10 mouse cellular contexts compared by ENCODE assay signal in genomic region chr11:4953918-4954317, GRCm38 (mm10). TPM values are rescaled to one million over a fixed set of nuclear protein-coding genes. Genes with fewer than 3 reads are reported as not detected.
A peak's percentile ranks its signal among the peaks of the same experiment; 100 is the strongest.
DNase-seq lines count a peak whose midpoint lies in the region; ATAC-seq and TF ChIP-seq lines count a peak whose summit lies in the region.
"Had no signal": no experiment of that assay in that cellular context is flagged by ENCODE, and none has a peak within 500 bp of the region (broad histone marks: within the 10 kb centered on the region; RNA-seq: fewer than 3 reads in every experiment).

No protein-coding gene starts in this region.

- no peak for TF ChIP-seq CTCF in lung, adult 2 months (IDR thresholded peaks at IDR 0.05; ENCODE audit: insufficient read depth, low read length)
- TF ChIP-seq CTCF in MEL (IDR thresholded peaks at IDR 0.05 in 2 of 3, conservative IDR thresholded peaks at IDR 0.05 in 1 of 3; ENCODE audit: control insufficient read depth in 1 of 3, insufficient read depth in 1 of 3, low read depth in 2 of 3, low read length in 3 of 3, poor library complexity in 1 of 3, severe bottlenecking in 1 of 3), result no peak

- H3K27me3 ChIP-seq in MEL (ENCODE audit: control insufficient read depth in 1 of 2, insufficient read depth in 2 of 2, low read length in 2 of 2), result peaks cover 0 to 2% of the 10 kb centered on the region in 2 experiments; a peak in 3 of 4 replicates

- WGBS in lung, adult 2 months, result 12% methylated on average over 8 of the region's 8 CpGs

- H3K27ac ChIP-seq in MEL (ENCODE audit: control insufficient read depth, low read depth, low read length), result no peak overlapping the region

- intact Hi-C loops in left cerebral cortex, postnatal 36 days (cut with DNase I), result no loop called here

- no peaks in the 10 kb centered on the region for H3K9me3 ChIP-seq in MEL (replicated peaks; ENCODE audit: insufficient read depth, low read length)

- no peak for DNase-seq in frontal cortex, postnatal 14 days (ENCODE audit: low spot score in 2 of 2)
- peak; percentile 28 for DNase-seq in lung, postnatal 36 days
- DNase-seq in lung, adult 2 months, result no peak
- peak; percentile 50 for DNase-seq in MEL (ENCODE audit: low read depth, low spot score)
- peak; percentile 42 to 52 for DNase-seq in left cerebral cortex, postnatal 36 days (ENCODE audit: low spot score in 2 of 2)
- DNase-seq in spleen, adult 12 weeks (ENCODE audit: low spot score), result no peak
- no peak for DNase-seq in heart, adult 9 months (ENCODE audit: low spot score in 2 of 2)
- DNase-seq: gastrocnemius, postnatal 25 days had no signal

- no peak for TF ChIP-seq POLR2A in lung, adult 2 months (IDR thresholded peaks at IDR 0.05; ENCODE audit: borderline replicate concordance, extremely low read depth, low read depth, low read length)
- no peak for TF ChIP-seq POLR2A in MEL (IDR thresholded peaks at IDR 0.05; ENCODE audit: control insufficient read depth in 1 of 2, insufficient read depth in 1 of 2, low read depth in 1 of 2, low read length in 2 of 2, poor library complexity in 1 of 2)

- no peak for TF ChIP-seq EP300 in MEL (IDR thresholded peaks at IDR 0.05; ENCODE audit: low read depth in 1 of 2, low read length in 2 of 2)

- peak; percentile 66 for ATAC-seq in frontal cortex, adult (ENCODE audit: low TSS enrichment)
- ATAC-seq: lung, postnatal 0 days had no signal

- TF ChIP-seq RAD21 in MEL (IDR thresholded peaks at IDR 0.05; ENCODE audit: low read depth, low read length), result no peak

- H3K9ac ChIP-seq in MEL (ENCODE audit: control insufficient read depth, low read depth, low read length, poor library complexity, severe bottlenecking), result no peak overlapping the region

- H3K4me1 ChIP-seq in lung, adult 2 months (ENCODE audit: control insufficient read depth, insufficient read depth, low read length), result no peaks in the 10 kb centered on the region
- no peaks in the 10 kb centered on the region; a peak in 1 of 4 replicates for H3K4me1 ChIP-seq in MEL (ENCODE audit: control insufficient read depth in 1 of 2, insufficient read depth in 2 of 2, low read length in 2 of 2)

- H3K4me3 ChIP-seq in lung, adult 2 months (replicated peaks; ENCODE audit: extremely low read depth, low read depth, low read length), result no peak overlapping the region
- H3K4me3 ChIP-seq in MEL (ENCODE audit: control insufficient read depth in 1 of 2, insufficient read depth in 1 of 2, low read depth in 2 of 2, low read length in 2 of 2), result no peak overlapping the region

- no peaks in the 10 kb centered on the region for H3K36me3 ChIP-seq in MEL (ENCODE audit: control insufficient read depth in 1 of 2, insufficient read depth in 2 of 2, low read length in 2 of 2)

- H3K79me2 ChIP-seq in MEL (ENCODE audit: control insufficient read depth, insufficient read depth, low read length, poor library complexity), result no peaks in the 10 kb centered on the region

TF ChIP-seq in MEL, 35 proteins besides CTCF, POLR2A, EP300 and RAD21:
- no peak for TF ChIP-seq ZC3H11A (IDR thresholded peaks at IDR 0.05; ENCODE audit: low read depth, low read length)
- no peak for TF ChIP-seq CHD1 (IDR thresholded peaks at IDR 0.05; ENCODE audit: low read depth, low read length)
- TF ChIP-seq RCOR1 (IDR thresholded peaks at IDR 0.05; ENCODE audit: low read depth, low read length), result no peak
- TF ChIP-seq NRF1 (IDR thresholded peaks at IDR 0.05; ENCODE audit: insufficient read depth, low read depth, low read length, poor library complexity, severe bottlenecking), result no peak
- TF ChIP-seq GATA1 (IDR thresholded peaks at IDR 0.05; ENCODE audit: low read depth, low read length), result no peak
TF ChIP-seq in MEL: peak in this region for 0.

RNA-seq across cellular contexts. Expression of gene Nefh, which starts 6.1 kb away (rescaled TPM):
- polyA plus RNA-seq in lung, adult 2 months (2012; rRNA removed), result 0.07 and 0.12 TPM in 2 replicates
- not detected in 2 replicates for total RNA-seq in MEL (2012; rRNA removed)
- under 1 TPM in 1 of 2 experiments, not detected in 1; 0.03 TPM for polyA plus RNA-seq in MEL (2012; ENCODE audit: insufficient read depth in 1 of 2, insufficient read length in 2 of 2, low read depth in 1 of 2, low replicate concordance in 2 of 2, missing spikeins in 1 of 2)
- 10 to 100 TPM; 44.0 to 47.2 TPM for total RNA-seq in left cerebral cortex, postnatal 36 days (2021)
- total RNA-seq: gastrocnemius, postnatal 25 days had no signal

RNA-seq across cellular contexts. Expression of gene Ap1b1, which starts 32.7 kb away (rescaled TPM):
- 53.9 and 76.0 TPM in 2 replicates for polyA plus RNA-seq in lung, adult 2 months (2012; rRNA removed)
- 55.1 and 60.1 TPM in 2 replicates for total RNA-seq in MEL (2012; rRNA removed)
- polyA plus RNA-seq in MEL (2012; ENCODE audit: insufficient read depth in 1 of 2, insufficient read length in 2 of 2, low read depth in 1 of 2, low replicate concordance in 2 of 2, missing spikeins in 1 of 2), result 10 to 100 TPM in 1 of 2 experiments, not detected in 1; 79.3 TPM
- total RNA-seq in left cerebral cortex, postnatal 36 days (2021), result 100 to 1,000 TPM; 145 to 153 TPM

RNA-seq across cellular contexts. Expression of gene Thoc5, which starts 58.8 kb away (rescaled TPM):
- polyA plus RNA-seq in lung, adult 2 months (2012; rRNA removed), result 12.1 and 16.4 TPM in 2 replicates
- total RNA-seq in MEL (2012; rRNA removed), result 75.3 and 80.4 TPM in 2 replicates
- polyA plus RNA-seq in MEL (2012; ENCODE audit: insufficient read depth in 1 of 2, insufficient read length in 2 of 2, low read depth in 1 of 2, low replicate concordance in 2 of 2, missing spikeins in 1 of 2), result 10 to 100 TPM; 69.1 to 72.0 TPM
- total RNA-seq in left cerebral cortex, postnatal 36 days (2021), result 10 to 100 TPM; 35.7 to 45.4 TPM

Comparison
In these comparisons a context has a peak if more than half of its experiments do, and no peak if none do; other contexts are left out.
1. DNase-seq: peak in lung, postnatal 36 days (single experiment), MEL (single experiment) and left cerebral cortex, postnatal 36 days (2 of 2); none in frontal cortex, postnatal 14 days (0 of 2), lung, adult 2 months (single experiment), spleen, adult 12 weeks (single experiment) and heart, adult 9 months (0 of 2).
2. RNA of gene Nefh, which starts 6.1 kb away (total RNA-seq): 44.0 to 47.2 TPM in left cerebral cortex, postnatal 36 days; not detected in MEL; every median in the first group is over 10 times any median in the second.